Mouse (Mus musculus): ENCODE measurements around the gene Lmo2.

Gene Lmo2

GRCm38 (mm10) chr2:103926586-103927113 is 31.1 kb upstream of the Lmo2 start:
- Histone ChIP-seq H3K9me3 (ENCODE audit: low read length) (no peaks in the 10 kb centered on the region), H3K27me3 (ENCODE audit: insufficient read depth, low read length) (no peaks in the 10 kb centered on the region), H3K4me3 (replicated peaks; ENCODE audit: low read length) (no peak overlapping the region), H3K36me3 (ENCODE audit: insufficient read depth, low read length) (no peaks in the 10 kb centered on the region), H3K4me1 (replicated peaks; ENCODE audit: low read depth, low read length) (no peaks in the 10 kb centered on the region)
- TF ChIP-seq POU5F1 (IDR thresholded peaks at IDR 0.05; ENCODE audit: borderline replicate concordance, low read length) (no peak), NANOG (IDR thresholded peaks at IDR 0.05; ENCODE audit: borderline replicate concordance, low read length) (no peak), CTCF (conservative IDR thresholded peaks at IDR 0.05; ENCODE audit: low read length) (no peak)

DNA sequence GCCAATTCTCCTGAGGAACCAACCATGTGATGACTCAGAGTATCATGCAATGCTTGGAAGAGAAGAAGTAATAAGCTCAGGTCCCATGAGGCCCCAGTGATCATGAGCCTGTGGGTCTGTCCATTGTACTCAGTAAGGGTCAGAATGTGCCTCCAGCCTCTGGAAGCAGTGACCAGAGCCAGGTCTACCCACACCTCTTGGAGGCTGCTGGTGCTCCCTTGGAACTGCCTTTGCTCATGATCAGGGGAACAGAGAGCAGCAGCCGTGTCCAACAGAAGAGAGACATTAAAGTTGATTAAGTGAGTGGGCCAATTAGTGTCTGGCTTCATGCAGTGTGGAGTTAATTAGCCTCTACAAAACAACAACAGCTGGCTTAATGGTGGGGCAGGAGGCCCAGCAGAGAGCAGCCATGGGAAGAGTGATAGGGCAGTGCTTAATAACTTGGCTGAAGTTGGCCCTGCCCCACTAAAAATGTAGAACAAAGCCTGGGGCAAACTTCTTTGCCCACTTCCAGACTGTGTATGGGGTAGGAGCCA is 30.1 kb upstream of the Lmo2 start:
- Histone ChIP-seq H3K36me3 (ENCODE audit: insufficient read depth, low read length) (no peaks in the 10 kb centered on the region), H3K27me3 (ENCODE audit: insufficient read depth, low read length) (no peaks in the 10 kb centered on the region), H3K4me3 (replicated peaks; ENCODE audit: low read length) (no peak overlapping the region), H3K9me3 (ENCODE audit: low read length) (no peaks in the 10 kb centered on the region), H3K4me1 (replicated peaks; ENCODE audit: low read depth, low read length) (peaks cover 7% of the 10 kb centered on the region; the same call in 1 of the 2 replicates)
- TF ChIP-seq POU5F1 (IDR thresholded peaks at IDR 0.05; ENCODE audit: borderline replicate concordance, low read length) (no peak), NANOG (IDR thresholded peaks at IDR 0.05; ENCODE audit: borderline replicate concordance, low read length) (no peak), CTCF (conservative IDR thresholded peaks at IDR 0.05; ENCODE audit: low read length) (no peak)

DNA sequence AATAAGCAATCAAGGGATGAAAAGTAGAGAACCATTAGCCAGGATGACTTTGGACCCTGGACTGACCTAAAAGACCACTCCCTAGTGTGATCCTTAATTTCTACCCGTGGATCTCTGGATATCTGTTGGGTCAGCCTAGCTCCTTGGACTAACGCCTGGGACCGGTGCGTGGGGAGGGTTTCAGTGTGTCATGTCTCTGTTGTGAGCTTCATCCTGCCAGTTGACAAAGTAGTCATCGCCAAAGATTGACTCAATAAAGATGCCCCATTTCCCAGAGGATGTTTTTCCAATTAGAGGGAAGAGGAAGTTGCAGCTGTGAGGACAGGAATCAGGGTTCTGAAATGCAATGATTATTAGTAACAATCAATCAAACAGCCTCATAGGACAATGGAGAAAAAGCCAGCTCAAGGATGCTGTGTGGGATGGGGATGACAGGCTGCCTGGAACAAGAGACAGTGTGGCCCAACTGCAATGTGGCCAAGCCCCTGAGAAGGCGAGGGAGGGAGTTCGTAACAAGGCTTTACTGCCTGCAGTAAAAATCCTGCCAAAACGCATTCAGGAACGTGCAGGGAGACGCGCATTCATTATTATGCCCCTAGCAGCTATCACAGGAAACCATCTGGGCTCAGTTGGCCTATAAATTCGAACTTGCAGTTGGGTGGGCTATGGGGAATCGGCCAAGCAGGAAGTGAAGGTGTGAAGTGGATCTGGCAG is 27.3 kb upstream of the Lmo2 start:
- no peak overlapping the region for H3K4me3 ChIP-seq (replicated peaks; ENCODE audit: low read length)
- no peaks in the 10 kb centered on the region for H3K27me3 ChIP-seq (ENCODE audit: insufficient read depth, low read length)
- H3K4me1 ChIP-seq (replicated peaks; ENCODE audit: low read depth, low read length), result peaks cover 8% of the 10 kb centered on the region; the same call in 1 of the 2 replicates
- no peaks in the 10 kb centered on the region for H3K36me3 ChIP-seq (ENCODE audit: insufficient read depth, low read length)
- no peak for TF ChIP-seq CTCF (conservative IDR thresholded peaks at IDR 0.05; ENCODE audit: low read length)
- TF ChIP-seq NANOG (IDR thresholded peaks at IDR 0.05; ENCODE audit: borderline replicate concordance, low read length), result no peak
- no peak for TF ChIP-seq POU5F1 (IDR thresholded peaks at IDR 0.05; ENCODE audit: borderline replicate concordance, low read length)
- H3K9me3 ChIP-seq (ENCODE audit: low read length), result no peaks in the 10 kb centered on the region

DNA sequence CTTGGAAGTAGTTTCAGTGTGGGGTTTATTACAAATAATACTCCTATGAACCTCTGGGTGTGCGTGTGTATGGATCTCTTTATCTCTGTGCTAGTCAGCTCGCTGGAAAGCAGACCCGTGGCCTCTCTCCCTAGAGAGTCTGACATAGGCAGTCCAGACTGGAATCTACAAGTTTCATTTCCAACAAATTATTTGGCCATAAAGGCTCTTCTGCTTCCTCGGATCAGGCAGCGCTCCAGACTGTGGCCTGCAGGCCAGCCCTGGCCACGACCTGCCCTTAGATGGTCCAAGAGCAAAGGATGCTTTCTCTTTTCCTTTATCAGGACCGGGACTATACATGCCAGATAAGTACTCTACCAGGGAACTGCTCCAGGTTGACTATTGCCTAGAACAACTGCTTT is 26.3 kb upstream of the Lmo2 start:
- H3K4me1 ChIP-seq (replicated peaks; ENCODE audit: low read depth, low read length), result peaks cover 13% of the 10 kb centered on the region
- H3K4me3 ChIP-seq (replicated peaks; ENCODE audit: low read length), result no peak overlapping the region
- H3K27me3 ChIP-seq (ENCODE audit: insufficient read depth, low read length), result no peaks in the 10 kb centered on the region
- H3K36me3 ChIP-seq (ENCODE audit: insufficient read depth, low read length), result no peaks in the 10 kb centered on the region
- no peaks in the 10 kb centered on the region for H3K9me3 ChIP-seq (ENCODE audit: low read length)
- TF ChIP-seq CTCF (conservative IDR thresholded peaks at IDR 0.05; ENCODE audit: low read length) (no peak), NANOG (IDR thresholded peaks at IDR 0.05; ENCODE audit: borderline replicate concordance, low read length) (no peak), POU5F1 (IDR thresholded peaks at IDR 0.05; ENCODE audit: borderline replicate concordance, low read length) (no peak)

DNA sequence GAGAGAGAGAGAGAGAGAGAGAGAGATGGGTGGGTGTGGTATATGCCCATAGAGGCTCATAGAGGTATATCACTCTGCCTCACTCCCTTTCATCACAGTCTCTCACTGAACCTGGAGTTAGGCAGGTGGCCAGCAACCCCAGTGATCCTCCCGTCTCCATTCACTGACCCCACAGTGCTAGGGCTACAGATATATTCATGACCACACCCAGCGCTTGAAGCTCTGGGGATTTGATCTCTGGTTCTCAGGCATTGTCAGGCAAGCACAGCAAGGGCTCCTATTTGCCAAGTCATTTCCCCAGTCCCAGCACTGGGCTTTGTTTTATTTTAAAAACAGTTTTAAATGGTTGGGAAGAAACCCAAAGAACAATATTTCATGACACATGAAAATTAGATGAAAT is 25.8 kb upstream of the Lmo2 start:
- peaks cover 14% of the 10 kb centered on the region for H3K4me1 ChIP-seq (replicated peaks; ENCODE audit: low read depth, low read length)
- no peak overlapping the region for H3K4me3 ChIP-seq (replicated peaks; ENCODE audit: low read length)
- no peaks in the 10 kb centered on the region for H3K9me3 ChIP-seq (ENCODE audit: low read length)
- TF ChIP-seq CTCF (conservative IDR thresholded peaks at IDR 0.05; ENCODE audit: low read length), result no peak
- no peak for TF ChIP-seq POU5F1 (IDR thresholded peaks at IDR 0.05; ENCODE audit: borderline replicate concordance, low read length)
- no peak for TF ChIP-seq NANOG (IDR thresholded peaks at IDR 0.05; ENCODE audit: borderline replicate concordance, low read length)
- H3K36me3 ChIP-seq (ENCODE audit: insufficient read depth, low read length), result no peaks in the 10 kb centered on the region
- H3K27me3 ChIP-seq (ENCODE audit: insufficient read depth, low read length), result no peaks in the 10 kb centered on the region

GRCm38 (mm10) chr2:103932480-103932879 is 25.3 kb upstream of the Lmo2 start:
- Histone ChIP-seq H3K36me3 (ENCODE audit: insufficient read depth, low read length) (no peaks in the 10 kb centered on the region), H3K4me3 (replicated peaks; ENCODE audit: low read length) (no peak overlapping the region), H3K27me3 (ENCODE audit: insufficient read depth, low read length) (no peaks in the 10 kb centered on the region), H3K4me1 (replicated peaks; ENCODE audit: low read depth, low read length) (peaks cover 14% of the 10 kb centered on the region), H3K9me3 (ENCODE audit: low read length) (no peaks in the 10 kb centered on the region)
- no peak for TF ChIP-seq NANOG (IDR thresholded peaks at IDR 0.05; ENCODE audit: borderline replicate concordance, low read length)
- no peak for TF ChIP-seq CTCF (conservative IDR thresholded peaks at IDR 0.05; ENCODE audit: low read length)
- TF ChIP-seq POU5F1 (IDR thresholded peaks at IDR 0.05; ENCODE audit: borderline replicate concordance, low read length), result no peak

DNA sequence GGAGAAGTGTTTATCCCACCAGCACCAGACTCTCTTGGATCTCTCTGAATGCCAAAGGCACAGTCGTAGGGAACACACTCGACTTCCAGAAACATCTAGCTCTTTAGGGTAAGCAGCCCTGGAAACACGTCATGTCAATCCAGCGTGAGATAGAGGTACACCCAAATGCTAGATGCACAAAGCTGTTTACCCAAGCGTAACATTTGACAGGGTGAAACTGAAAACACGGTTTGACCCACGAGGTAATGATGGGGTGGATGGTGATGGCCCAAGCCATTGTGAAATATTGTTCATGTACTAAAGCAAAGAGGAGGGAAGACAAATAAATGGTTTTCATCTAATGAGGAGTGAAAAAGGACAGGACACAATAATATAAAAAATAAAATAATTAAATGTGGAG is 23.5 kb upstream of the Lmo2 start:
- Histone ChIP-seq H3K4me3 (replicated peaks; ENCODE audit: low read length) (no peak overlapping the region), H3K4me1 (replicated peaks; ENCODE audit: low read depth, low read length) (peaks cover 14% of the 10 kb centered on the region), H3K27me3 (ENCODE audit: insufficient read depth, low read length) (no peaks in the 10 kb centered on the region), H3K9me3 (ENCODE audit: low read length) (no peaks in the 10 kb centered on the region), H3K36me3 (ENCODE audit: insufficient read depth, low read length) (no peaks in the 10 kb centered on the region)
- TF ChIP-seq NANOG (IDR thresholded peaks at IDR 0.05; ENCODE audit: borderline replicate concordance, low read length) (no peak), CTCF (conservative IDR thresholded peaks at IDR 0.05; ENCODE audit: low read length) (no peak), POU5F1 (IDR thresholded peaks at IDR 0.05; ENCODE audit: borderline replicate concordance, low read length) (no peak)

DNA sequence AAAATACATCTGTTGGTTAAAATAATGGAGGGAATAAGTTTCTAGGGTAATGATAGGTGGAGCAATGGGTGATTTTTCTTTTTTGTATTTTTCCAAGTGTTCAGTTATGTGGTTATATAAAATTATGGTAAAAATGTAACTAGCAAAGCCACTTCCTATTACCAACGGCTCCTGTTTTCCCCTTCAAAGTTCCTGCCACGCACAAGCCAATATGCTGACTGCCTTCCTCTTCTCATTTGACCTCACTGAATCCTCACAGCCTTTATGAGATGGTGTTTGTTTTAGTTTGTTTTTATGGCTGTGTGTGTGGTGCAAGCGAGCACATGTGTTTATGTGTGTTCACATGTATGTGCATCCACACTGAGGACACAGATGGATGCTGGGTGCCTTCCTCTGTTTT is 23.1 kb upstream of the Lmo2 start:
- no peak overlapping the region for H3K4me3 ChIP-seq (replicated peaks; ENCODE audit: low read length)
- no peaks in the 10 kb centered on the region for H3K9me3 ChIP-seq (ENCODE audit: low read length)
- peaks cover 14% of the 10 kb centered on the region for H3K4me1 ChIP-seq (replicated peaks; ENCODE audit: low read depth, low read length)
- TF ChIP-seq POU5F1 (IDR thresholded peaks at IDR 0.05; ENCODE audit: borderline replicate concordance, low read length) (no peak), CTCF (conservative IDR thresholded peaks at IDR 0.05; ENCODE audit: low read length) (no peak), NANOG (IDR thresholded peaks at IDR 0.05; ENCODE audit: borderline replicate concordance, low read length) (no peak)
- no peaks in the 10 kb centered on the region for H3K36me3 ChIP-seq (ENCODE audit: insufficient read depth, low read length)
- no peaks in the 10 kb centered on the region for H3K27me3 ChIP-seq (ENCODE audit: insufficient read depth, low read length)

Measured in E14TG2a.4 (cell line).